Mouse (Mus musculus): Measurements from ENCODE around the gene Cbl.

The Cbl gene

DNA sequence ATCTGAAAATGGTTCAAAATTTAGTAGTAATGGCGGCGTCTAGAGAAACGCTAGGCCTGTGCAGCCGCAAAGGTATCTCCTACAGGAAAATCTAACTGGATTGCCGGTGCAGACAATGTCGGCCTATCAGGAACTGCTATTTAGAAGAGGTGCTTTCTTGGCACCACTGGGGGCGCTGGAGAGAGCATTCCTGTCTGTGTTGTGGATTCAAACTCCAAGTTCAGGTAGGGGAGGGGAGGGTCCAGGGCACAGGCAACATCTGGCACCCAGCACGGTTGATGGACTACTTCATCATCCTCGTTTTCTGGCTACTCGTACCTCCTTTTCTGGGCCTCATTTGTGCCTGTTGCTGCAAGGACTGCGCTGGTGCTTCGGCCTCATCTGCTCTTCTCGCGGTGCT lies 55.5 kb downstream of the Cbl start:
- DNase-seq: peak; percentile 29

- no peak for DNase-seq
These were observed 56.4 kb downstream of the Cbl start for GRCm38 (mm10) chr9:44177405-44177804.

DNA sequence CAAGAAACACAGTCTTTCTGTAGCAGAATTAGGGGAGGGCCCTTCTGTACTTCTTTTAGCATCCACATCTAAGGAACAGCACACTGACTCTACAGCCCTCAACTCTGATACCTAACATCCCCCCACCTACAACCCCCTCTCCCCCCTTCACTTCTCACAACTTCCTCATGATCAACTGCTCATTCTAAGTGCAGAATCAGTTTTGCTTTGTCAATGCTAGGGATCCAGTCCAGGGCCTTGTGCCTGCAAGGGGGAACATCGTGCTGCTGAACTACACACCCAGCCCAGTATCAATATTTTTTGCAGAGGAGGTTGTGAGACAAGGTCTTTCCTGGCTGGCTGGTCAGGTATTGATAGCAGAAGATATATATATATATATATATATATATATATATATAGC lies 57.9 kb downstream of the Cbl start:
- DNase-seq: no peak

DNA sequence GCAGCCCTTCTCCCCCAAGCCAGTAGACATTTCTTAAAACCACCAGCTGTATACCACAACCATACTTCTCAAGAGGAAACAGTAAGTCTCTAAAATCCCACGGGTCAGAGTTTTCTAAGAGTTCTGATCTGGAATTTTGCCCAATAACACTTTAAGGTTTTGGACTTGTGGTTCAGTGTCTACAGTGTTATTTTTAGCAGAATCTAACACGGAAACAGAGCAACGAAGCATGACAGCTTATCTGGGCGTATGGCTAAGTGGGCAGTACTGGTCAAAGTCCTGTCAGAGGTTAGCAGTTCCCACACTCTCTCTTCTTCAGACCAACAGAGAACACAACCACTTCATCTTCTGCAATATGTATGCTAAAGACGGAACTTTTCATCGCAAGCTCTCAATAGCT lies 58.3 kb downstream of the Cbl start:
- DNase-seq: no peak

DNA sequence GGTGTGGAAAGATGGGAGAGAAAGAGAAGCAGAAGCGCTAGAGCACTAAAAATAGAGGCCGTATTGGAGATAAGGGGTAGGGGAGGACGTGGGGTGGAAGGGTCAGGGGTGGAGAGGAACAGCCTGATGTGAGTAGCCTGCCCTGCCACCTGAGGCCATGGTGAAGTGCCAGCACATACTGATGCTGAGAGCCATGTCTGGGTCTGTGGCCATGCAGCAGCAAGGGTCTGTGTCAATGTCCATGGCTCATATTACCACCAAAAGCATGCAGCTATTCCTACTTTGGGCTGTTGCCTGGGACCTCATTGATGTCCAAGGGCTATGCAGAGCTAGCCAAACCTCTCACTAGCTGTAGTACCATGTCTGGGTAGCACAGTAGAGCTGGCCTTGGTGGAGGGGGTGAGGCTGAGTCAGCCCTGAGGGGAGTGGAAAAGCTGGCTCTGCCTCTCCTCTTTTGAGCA lies 63.1 kb downstream of the Cbl start:
- no peak for DNase-seq

DNA sequence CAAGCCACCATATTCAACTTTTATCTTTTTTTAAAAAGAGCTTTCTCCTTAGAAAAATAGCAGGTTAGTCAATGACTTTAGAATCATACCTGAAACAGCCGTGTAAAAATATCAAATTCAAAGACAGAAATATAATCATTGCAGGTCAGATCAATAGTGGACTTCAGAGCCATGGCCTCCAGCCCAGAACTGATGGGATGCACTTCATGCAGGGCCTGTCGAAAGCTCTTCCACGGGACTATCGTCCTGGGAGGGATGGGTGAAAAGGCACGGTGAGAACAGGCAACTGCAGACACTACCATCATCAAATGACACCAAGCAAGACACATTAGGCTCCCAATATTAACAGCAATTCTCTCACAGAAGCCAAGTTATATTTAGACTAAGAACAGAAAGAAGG lies 64.9 kb downstream of the Cbl start:
- DNase-seq: no peak

DNA sequence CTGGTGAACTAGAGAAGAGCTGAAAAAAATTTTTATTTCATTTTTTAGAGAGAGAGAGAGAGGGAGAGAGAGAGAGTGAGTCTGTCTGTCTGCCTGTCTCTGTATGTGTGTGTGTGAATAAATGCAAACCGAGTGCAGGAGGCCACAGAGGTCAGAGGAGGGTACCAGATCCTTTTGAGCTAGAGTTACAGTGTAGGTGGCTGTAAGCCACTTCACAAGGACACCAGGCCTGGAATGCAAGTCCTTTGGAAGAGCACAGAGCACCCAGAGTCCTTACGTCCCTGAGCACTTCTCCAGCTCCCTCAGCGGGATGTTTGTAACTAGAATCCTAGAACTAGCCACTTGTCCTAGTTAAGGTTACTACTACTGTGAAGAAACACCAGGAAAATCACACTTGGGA lies 74.0 kb downstream of the Cbl start:
- DNase-seq: no peak

DNA sequence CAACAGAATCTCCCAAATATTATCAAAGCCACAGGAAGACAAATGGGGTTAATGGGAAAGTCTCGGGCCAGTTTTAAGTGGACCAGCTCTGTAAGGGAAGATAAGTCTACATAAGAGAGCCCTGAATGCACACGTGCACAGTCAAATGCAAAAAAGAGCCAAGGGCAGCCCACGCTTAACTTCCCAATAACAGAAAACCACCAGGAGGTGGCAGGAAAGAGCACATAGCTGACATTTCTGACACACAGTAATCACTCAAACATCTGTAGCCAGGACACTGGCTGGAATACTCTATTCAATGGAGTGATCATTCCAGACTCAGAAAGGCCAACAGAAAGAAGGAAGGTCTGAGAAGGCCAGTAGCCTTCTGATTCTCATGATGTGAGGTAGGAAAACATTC lies 86.6 kb downstream of the Cbl start:
- DNase-seq: no peak

DNA sequence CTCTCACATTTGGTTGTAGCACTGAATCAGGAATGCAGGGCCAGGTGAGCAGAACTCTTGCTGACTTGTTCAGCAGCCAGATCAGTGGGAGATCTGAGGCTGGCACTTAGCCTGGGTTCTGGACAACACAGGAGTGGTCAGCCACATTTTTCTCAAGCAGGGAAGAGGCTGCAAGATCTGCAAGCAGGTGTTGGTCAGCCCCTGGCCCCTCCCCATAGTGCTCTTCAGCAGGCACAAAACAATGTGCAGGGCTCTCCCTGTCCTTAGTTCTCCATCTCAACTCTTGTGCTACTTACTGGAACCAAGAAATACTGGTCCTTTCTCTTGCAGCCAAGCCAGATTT lies 89.2 kb downstream of the Cbl start:
- no peak for DNase-seq

GRCm38 (mm10) chr9:44144023-44144717 lies 89.7 kb downstream of the Cbl start:
- no peak for DNase-seq

DNA sequence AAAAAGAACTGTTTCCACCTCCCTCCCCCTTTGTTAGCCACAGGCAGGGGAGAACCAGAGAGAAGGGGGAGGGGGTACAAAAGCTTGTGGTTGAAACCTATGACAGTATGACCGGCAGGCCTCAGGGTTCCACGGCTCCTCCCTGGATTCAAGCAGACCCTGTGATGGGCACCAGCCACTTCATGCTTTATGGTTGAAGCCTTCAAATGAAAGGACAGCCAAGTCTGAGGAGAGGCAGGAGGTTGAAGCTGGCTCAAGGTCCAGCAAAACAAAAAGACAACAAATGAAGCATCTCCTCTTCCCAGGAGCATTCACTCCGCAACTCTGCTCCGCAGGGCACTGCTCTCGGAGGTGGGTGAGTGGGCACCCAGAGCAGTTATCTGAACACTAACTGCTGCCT lies 90.4 kb downstream of the Cbl start:
- no peak for DNase-seq

DNA sequence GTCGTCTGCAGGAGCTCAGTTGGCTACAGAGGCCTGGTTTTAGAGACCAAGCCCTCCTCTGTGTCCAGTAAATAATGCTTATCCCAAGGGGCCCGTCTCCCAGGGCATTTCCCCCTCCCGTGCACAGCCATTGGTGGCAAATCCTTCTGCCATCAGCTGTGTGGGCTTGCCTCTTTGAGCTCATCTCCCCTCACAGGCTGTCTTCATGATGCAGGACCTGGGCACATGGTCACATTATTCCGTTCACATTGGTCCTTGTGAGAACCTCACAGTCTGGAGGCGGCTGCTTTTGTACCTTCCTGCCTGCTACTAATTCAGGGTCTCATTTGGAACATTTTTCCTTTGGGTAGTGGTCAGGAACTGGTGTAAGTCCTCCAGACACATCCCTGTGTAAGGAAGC lies 91.9 kb downstream of the Cbl start:
- DNase-seq: no peak

DNA sequence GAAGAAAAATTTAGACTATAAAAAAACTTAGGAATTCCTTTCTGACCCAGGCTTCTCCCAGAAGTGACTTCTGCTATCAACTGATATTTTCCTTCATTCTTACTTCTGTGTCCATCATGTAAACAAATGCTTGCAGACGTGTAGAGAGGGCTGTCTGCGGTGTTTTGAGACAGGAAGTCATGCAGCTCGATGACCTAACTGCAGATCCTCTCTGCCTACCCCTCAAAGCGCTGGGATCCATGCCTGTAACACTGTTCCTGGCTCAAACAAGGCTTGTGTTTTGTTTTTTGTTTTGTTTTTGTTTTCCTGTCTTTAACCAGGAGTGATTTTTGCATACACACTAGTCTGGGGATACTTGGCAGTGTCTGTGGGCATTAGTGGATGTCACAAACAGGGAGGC lies 96.0 kb downstream of the Cbl start:
- no peak for DNase-seq

DNA sequence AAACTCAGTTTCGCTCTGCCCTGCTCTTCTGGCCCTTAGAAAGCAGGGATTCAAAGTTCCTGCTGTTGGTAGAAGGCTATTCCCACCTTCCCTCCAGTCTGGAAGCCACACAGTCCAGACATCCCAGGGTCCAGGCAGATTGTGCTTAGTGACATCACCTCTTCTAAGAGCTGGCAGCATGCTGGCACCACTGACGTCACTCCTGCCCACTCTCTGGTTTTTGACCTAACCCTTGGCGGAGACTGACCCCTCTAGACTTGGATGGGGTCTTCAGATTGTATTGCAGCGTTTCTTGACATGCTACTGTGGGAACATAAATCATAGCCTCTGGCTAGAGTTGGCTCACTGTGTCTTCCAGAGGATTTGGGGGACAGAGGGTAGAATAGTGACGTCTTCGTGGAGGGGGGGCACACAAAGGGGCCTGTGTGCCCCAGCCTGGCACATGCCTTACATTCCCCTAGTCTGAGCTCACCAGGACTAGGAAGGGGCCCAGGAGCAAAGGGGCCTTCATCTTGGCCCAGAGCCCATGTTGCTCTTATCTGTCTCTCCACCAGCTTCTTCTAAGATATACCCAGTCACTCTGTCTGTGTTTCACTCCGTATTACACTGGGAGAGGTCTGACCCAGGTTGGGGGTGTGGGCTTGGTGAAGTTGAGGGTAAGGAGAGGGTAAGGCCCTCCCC lies 98.0 kb downstream of the Cbl start:
- no peak for DNase-seq

DNA sequence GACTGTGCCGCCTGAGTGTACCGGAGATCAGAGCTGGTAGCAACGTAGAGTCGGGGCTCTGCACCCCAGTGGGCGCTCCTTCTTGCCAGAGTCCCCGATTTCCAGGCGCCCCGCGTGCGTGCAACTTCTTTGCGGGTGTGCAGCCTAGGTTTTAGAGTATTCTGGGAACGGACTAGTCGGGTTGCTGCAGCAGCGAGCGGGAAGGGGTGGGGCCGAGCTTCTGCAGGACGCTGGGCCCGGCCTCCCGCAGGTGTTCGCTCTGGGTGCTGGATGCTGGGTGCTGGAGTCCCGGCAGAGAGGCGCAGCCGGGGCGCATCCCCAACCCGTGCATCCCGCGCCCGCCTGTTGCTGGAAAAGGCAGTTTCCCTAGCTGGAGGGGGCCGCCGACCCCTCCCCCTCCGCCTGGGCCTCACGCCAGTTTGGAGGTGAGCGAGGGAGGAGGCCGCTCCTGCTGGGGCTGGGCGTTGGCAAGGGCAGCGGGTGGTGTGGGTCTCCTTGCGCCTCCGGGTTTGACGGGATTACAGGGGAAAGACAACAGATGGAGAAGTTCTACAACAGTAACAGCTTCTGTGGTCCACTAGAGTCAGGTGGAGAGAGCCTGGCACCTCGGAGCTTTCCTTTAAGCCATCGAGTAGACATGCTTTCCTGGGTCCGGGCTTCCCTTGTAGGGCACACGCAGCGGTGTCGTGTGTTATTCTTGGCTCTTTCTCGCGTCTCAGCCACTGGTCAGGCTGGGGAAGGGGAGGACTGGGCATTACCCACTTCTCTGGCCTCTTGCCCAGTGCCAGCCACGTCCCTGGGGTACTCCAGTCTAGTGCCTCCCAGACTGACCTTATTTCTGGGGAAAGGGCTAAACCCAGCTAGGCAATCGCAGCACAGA lies 98.8 kb downstream of the Cbl start:
- no peak for DNase-seq

GRCm38 (mm10) chr9:44134101-44134850 lies 99.6 kb downstream of the Cbl start, which contains the start of gene Mcam:
Gene Mcam, plus strand, starts transcription at chr9:44134469.
- peak; percentile 63 for DNase-seq

DNA sequence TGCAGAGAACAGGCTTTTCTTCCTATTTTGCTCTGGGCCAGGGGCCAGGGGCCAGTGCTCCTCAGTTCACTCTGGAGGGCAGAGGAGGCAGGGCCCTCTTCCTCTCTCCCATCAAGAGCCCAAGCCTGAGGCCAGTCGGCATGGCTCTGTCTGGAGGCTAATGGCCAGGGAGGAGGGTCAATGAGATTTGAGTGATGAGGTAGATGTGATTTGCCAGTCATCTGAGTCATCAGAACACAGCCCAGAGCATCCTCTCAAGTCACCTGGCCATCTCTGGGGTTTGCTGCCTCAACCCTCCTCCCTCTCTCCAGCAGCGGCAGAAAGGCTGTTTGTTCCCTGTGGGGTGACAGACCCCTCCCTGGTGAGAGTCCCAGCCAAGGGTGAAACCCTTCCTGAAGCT lies 100.6 kb downstream of the Cbl start:
- no peak for DNase-seq

DNA sequence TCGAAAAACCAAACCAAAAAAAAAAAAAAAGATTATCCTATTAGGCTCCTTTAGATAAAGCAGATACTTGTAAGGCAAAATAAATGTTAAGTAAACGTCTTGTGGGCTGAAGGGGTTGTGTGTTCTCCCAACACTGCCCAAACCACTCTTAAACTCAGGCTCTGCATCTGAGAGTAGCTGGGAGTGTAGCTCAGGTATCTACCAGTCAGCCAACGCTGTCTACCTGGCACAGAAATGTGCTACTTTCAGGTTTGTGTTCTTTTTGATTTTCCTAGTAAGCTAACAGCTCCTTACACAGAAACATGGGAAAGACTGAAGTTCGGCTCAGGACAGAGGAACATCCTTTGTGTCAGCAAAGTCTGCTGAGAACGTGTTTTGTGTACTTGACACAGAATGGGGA lies 101.6 kb downstream of the Cbl start:
- DNase-seq: no peak

GRCm38 (mm10) chr9:44131276-44131590 lies 102.6 kb downstream of the Cbl start:
- no peak for DNase-seq

- DNase-seq: no peak
These were observed 103.1 kb downstream of the Cbl start for GRCm38 (mm10) chr9:44130581-44131275.

DNA sequence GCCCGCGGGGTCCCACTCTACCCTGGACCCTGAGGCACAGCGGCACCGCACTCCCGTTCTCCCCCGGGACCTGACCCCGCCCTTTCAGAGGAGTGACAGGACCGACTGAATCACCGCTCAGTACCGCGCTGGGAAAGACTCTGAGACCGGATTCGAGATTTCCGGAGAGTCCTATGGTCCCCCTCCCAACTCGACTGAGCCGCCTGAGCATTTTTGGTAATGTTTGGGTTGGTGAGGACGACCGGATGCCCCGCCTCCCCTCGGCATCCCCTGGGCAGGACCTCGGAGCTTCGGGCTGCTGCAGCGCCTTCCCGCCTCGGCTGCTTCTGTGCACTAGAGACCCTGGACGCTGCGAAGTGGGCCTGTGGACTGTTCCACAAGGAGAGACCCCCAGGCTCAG lies 103.8 kb downstream of the Cbl start:
- no peak for DNase-seq

DNA sequence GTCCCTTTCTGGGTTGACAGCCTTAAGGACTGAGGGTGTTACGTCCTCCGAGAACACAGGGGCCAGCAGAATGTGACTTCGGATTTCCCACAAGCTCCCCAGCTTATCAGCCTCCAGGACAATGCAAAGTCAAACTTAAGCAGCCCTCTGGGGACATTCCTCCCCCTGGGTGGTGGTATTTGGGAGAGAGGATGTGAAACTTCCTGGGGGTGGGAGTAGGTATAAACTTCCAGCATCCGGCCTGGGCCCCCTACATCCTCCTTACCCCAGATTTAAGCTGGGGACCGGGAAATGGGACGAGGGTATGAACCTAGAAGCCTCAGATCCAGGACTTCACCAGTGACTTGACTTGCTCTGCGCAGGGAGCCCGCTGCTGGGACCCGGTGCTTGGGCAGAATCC lies 104.2 kb downstream of the Cbl start:
- no peak for DNase-seq

GRCm38 (mm10) chr9:44127351-44127801 lies 106.5 kb downstream of the Cbl start:
- no peak for DNase-seq
